Mouse (Mus musculus) induced T-regulatory cell, adult 2 months (primary cell): ENCODE results near the gene Hoxb3.

Experiments
- DNase-seq: peaks from one replicate; pipeline ENCODE4 v3.0.0-alpha.2; 2012; ENCODE audit warnings: low read depth

Hoxb3 gene

DNA sequence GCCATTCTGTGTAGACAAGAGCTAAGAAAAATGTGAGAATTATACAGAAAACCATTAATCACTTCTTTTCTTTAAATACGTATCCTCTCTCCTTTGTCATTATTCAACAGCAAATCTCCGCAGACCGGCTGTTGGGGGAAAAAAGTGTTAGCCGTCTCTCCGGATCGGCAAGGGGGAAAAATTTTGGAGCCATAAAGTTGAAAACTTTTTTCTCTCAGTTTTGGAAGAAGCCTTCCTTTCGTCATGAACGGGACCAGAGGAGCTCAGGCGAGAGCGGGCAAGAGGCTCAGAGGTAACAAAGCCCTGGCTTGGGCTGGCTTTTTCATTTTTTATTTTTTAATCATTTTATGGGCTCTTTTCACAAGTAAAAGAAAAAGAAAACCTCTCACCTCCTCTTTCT lies at the start of gene Hoxb3:
Gene Hoxb3 (plus strand): TSS at position 173 of the 400 bp plus-strand sequence.
- DNase-seq, result no peak

DNA sequence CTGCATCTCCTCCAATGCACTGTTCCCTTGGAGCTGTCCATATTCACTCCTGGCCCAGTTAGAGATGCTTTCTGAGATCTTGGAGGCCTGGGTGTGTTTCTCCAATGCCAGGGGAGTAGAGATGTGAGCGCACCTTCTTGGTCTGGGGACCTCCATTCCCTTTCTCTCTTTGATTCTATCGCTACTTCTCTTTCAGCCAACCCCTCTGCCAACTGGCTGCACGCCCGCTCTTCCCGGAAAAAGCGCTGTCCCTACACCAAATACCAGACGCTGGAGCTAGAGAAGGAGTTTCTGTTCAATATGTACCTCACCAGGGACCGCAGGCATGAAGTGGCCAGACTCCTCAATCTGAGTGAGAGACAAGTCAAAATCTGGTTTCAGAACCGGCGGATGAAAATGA lies 48.7 kb upstream of the Hoxb3 start:
- DNase-seq, result no peak

DNA sequence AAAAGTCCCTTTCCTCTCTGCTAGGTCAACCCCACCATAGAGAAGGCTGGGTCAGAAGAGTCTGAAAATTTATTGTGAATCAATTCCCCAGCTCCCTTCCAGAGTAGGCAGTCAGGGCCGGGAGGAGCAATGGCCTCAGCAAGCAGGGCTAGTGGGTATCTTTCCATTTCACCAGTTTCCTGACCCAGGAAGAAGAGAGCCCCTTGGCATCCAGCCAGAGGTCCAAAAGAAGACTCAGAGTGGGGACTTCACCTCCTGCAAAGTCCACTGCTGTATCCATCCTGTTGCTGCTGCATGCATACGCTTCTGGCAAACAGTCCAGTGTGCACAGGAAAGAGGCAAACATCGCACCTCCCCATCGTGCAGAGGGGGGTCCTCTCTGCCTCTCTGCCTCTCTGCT lies 47.2 kb upstream of the Hoxb3 start:
- no peak for DNase-seq

DNA sequence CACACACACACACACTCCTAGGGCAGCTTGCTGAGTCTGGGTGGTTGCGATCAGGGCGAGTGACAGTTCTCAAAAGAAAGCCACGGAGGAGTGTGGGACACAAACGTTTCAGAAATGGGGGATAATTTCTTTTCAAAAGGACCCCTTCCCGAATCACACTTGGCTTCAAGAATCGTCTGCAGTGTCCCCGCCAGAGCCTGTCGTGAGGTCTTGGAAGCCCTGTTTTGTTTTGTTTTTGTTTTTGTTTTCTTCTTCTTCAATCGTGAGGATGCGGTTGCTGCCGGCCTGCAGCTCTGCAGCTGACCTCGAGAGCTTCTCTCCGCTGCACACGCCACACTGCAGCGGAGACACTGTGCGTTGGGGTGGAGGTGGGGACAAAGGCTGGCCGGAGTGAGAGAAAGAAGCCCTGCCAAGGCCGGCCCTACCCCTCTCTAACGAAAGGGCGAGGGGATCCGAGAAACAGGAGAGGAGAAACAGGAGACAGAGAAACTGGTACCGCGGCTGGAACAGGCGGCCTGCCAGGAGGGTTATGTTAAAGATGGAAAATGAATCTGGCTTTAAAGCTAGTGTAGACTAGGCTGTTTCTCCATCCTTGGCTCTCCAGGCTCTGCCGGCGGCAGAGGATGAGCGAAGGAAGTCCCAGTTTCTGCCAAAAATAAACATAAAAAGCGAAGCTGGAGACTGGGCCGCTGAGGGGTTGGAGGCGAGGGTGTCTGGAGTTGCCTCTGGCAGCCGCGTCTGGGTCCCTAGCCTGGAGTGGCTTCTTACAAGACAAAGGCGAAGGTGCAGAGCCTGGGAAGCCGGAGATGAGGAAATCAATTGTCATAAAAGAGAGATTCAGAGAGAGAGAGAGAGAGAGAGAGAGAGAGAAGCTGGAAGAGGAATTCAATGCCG lies 45.7 kb upstream of the Hoxb3 start:
- peak; percentile 33 for DNase-seq

DNA sequence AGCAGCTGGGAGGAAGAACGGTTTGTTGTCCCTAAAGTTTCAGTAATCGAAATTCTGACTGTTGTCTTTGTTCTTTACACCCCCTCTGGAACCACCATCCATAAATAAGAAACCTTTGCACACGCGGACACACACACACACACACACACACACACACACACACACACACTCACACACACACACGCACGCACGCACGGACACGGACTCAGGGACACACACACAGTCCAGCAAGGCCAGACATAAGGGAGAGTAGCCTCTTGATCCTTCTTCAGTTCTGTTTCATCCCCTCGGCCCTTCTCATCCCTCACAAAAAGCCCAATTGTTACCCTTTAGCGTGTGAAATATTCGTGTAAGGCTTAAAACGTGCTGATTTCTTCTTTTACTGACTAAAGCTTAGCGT lies 44.8 kb upstream of the Hoxb3 start:
- DNase-seq, result no peak

DNA sequence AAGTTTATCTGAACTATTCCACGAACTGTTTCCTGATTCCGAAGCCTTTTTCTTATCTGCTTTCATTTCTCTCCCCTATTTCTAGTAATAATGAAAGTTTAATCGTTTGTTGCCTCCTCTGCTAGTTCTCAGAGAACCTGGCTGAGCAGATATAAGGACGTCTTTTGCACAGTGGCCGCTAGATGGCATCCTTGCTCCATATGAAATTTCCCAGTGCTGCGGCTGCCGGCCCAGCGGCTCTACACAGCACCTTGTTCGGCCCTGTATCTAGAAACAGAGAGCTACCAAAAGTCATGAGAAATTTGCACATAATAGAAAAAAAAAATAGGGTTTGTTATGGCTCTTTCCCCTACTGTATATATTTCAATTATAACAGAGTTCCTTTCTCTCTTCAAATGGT lies 44.4 kb upstream of the Hoxb3 start:
- peak; percentile 92 for DNase-seq

DNA sequence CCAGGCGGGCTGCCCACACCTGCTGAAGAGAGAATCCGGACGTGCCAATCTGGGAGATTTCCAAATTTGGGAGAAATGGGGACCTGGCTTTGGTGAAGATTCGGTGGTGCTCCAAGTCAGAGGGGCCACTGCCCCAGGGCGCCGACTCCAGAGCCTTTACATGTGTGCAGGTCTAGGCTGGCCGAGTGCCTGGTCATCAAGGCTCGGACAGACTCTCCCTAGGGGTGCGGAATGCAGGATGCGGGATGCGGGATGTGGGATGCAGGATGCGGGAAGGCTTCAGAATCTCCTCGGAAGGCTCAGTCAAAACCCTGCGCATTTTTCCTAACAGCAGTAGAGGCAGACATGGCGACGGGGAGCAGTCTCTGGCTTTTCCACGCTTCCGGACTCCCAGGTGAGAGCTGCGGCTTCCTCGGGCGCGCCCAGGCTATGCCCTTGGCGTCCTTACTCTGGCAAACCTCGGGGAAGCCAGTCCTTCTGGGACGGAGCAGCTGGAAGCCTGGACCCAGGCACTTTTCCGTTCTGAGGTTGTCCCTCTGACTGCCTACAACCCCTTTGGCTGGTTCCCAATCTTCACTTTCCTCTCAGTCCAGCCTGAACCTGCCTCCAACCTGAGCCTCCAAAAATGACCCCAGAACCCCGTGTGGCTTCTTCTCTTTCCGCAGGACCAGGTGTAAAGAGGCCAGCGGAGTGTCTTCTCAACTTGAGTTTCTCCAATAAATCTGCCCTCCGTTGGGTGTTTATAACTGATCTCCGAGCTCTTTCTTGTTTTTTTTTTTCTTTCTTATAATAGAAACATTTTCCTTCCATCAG lies 43.5 kb upstream of the Hoxb3 start:
- DNase-seq, result peak; percentile 14

DNA sequence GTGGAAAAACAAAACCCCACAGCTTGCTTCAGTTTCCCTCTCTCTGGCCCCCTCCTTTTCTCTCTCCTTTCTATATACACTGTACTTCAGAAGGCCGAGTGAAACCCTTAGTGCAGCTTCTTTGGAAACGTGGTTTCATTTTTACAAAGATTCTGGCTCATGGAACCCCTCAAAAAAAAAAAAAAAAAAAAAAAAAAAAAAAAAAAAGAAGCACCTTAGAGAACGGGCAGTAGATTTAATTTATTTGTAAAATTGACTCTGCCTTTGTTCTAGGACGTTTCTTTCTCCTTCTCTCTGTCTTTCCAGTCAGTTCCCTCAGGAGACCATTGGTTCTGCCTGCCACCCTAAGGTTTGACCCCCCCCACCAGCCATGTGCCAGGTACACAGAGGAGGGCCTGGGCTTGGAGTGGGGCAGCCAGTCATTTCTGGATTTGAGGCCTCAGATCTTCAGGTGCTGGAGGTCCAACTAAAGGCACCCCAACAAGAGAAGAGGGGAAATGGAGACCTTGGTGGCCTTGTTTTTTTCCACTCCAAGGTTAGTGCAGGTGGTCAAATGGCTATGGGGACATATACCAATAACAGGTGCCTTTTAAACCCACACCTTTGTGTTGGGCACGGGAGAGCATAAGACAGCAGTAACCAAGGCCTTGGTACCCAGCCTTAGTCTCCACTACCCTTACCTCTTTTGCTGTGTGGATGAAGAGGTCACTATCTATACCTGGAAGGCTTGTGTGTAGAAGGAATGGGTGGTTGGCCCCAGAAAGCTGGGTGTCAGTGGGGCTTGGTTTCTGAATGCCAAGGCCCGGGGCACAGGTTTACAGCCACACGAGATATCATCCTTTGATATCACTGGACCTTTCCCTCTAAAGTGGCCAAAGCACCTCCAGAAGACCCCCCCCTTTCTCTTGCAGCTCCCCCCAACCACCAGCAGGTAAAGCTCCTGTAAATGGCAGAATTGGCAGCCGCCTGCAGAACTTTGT lies 42.4 kb upstream of the Hoxb3 start:
- peak; percentile 27 for DNase-seq

DNA sequence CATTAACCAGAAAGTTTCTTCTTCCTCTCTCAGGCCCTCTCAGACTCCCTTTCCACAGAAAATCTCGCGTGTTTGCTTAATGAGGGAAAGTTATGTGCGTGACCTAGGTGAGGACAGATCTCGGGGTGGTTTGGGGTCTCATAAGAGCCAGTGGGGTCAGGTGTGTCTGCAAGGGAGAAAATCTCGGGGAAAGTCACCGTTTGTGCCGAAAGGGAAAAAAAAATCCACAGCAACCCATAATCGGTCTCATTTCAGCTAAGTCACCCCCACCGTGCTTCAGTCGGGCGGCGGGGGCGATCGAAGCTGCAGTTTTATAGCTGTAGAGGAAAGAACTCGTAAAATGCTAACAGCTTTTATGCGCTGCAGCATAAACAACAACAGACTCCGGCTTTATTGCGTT lies 41.7 kb upstream of the Hoxb3 start:
- DNase-seq, result peak; percentile 17

DNA sequence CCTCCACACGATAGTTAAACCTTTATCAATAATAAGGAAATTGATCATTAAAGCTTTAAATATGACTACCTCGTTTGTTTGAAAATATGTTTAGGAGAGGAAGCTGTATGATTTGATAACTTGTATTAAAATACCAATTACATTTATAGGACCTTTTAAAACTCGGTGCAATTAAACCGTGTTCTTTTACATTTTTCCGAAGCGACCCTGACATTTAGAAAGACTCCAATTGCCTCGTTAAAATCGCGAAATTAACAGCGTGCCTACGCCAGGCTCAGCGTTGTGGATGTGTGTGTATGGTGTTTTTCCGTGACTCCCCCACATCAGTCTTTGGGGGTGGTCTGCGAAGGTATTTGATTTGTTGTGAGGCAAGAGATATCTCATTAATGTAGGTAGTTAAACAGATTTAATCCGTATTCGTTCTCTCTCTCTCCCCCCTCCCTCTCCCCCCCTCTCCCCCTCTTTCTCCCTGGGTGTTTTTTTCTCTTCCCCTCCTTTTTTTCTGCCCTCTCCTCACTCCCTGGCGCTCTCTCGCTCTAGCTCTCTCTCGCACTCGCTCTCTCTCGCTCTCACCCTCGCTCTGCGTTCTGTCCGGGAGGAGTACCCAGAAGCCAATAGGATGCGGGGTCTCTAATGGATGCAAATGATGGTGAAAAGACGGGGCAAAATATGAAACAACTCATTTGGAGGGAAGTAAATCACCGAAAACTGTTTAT lies 41.1 kb upstream of the Hoxb3 start, which contains the start of gene Hoxb8:
Gene Hoxb8 (plus strand): TSS at position 51 of the 716 bp plus-strand sequence.
- DNase-seq, result peak; percentile 26

DNA sequence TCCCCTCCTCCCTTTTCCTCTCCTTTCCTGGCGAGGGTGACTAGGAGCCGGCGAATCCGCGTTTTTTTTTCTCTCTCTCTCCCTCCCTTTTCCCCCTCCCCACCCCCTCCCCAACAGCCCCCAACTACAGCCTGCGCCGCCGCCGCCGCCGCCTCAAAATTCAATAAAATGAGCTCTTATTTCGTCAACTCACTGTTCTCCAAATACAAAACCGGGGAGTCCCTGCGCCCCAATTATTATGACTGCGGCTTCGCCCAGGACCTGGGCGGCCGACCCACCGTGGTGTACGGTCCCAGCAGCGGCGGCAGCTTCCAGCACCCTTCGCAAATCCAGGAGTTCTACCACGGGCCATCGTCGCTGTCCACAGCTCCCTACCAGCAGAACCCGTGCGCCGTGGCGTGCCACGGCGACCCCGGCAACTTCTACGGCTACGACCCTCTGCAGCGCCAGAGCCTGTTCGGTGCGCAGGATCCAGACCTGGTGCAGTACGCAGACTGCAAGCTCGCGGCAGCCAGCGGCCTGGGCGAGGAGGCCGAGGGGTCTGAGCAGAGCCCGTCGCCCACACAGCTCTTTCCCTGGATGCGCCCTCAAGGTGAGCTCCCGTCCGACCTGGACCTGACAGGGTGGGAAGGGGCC lies 40.2 kb upstream of the Hoxb3 start:
- DNase-seq, result no peak

DNA sequence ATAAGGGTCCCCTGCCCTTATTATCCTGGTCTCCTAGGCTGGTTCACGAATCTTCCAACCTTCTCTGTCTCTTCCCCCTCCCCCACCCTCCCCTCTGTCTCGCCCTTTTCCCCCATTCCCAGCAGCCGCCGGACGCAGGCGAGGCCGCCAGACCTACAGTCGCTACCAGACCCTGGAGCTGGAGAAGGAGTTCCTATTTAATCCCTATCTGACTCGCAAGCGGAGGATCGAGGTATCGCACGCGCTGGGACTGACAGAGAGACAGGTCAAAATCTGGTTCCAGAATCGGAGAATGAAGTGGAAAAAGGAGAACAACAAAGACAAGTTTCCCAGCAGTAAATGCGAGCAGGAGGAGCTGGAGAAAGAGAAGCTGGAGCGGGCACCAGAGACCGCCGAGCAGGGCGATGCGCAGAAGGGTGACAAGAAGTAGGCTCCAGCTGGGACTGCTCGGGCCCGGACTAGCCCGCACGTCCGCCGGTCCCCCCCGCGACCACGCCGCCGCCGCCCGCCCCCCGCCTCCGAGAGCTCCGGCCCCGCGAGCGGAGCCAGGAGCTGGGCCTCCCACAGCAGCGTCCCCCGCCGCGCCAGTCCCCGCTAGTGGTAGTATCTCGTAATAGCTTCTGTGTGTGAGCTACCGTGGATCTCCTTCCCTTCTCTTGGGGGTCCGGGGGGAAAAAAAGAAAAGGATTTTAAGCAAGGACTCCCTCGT lies 38.9 kb upstream of the Hoxb3 start:
- DNase-seq, result peak; percentile 61

DNA sequence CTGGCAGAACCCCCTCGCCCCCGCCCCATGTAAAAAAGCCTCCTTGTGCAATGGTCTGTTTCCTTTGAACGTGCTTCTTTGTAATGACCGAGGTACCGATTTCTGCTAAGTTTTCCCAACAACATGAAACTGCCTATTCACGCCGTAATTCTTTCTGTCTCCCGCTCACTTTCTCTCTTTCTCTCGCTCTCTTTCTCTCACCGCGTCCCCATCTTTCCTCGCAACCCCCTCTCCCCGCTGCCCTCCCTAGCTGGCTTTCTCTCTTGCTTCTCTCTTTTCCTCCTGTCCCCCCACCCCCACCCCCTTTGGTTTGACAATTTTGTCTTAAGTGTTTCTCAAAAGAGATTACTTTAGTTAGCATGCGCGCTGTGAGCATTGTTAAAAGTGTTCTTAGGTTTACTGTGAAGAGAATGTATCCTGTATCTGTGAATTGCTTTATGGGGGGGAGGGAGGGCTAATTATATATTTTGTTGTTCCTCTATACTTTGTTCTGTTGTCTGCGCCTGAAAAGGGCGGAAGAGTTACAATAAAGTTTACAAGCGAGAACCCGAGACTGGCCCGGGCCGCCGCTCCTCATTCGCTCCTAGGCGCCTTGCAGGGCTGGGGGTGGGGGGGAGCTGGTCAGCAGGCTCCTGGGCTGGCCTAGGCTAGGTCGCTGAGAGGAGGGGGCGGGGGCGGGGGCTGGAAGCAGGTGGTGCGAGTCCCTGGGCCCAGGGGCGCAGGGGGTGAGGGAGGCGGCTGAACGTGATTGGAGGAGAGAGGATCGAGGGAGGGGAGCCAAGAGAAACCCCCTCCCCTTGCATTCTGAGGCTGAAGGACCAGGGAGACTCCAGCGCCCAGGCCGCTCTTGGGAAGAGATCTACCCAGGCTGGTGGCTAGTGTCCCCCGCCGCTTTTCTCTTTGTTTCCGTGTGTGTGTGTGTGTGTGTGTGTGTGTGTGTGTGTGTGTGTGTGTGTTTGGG lies 38.1 kb upstream of the Hoxb3 start:
- no peak for DNase-seq

DNA sequence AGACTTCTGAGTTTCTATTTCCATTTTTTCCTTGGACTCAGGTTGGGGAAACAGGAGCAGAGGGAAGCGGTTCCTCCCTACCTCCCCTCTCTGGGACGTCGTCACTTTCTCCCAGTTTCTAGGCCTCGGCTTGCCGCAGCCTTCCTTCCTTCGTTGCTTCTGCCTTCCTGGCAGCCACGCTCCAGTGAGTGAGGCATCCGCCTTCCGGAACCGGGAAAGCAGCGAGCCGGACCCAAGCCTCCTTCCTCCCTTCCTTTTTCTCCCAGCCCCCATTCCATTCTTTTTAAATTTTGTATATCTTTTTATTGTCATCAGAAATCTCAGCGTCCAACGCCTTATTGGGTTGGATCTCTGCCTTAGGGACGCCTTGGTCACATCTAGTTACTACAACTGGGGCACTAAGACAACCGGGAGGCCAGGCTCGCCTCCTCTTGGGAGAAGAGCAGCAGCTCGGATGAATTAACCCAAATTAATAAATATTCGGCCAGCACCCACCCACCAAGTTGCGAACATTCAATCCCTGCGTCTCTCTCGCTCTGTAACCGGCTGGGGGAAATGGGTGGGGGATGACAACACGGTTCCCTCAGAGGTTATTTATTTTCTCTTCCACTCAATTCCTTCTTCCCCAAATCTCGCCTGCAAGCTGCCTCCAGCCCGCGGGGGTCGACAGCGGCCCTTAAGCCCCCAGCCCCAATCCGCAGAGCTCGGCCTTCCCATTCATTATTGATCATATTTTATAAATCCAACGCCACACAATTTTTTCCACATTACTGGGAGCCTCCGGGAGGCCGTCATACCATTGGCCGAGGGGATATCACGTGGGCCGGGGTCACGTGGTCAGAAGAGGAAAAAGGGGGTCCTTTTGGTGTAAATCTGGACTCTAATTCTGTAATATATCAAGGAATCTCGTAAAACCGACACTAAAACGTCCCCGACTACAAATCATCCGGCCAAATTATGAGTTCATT lies 37.1 kb upstream of the Hoxb3 start, which contains the start of gene Hoxb7:
Gene Hoxb7 (plus strand): TSS at position 853 of the 968 bp plus-strand sequence.
- no peak for DNase-seq

DNA sequence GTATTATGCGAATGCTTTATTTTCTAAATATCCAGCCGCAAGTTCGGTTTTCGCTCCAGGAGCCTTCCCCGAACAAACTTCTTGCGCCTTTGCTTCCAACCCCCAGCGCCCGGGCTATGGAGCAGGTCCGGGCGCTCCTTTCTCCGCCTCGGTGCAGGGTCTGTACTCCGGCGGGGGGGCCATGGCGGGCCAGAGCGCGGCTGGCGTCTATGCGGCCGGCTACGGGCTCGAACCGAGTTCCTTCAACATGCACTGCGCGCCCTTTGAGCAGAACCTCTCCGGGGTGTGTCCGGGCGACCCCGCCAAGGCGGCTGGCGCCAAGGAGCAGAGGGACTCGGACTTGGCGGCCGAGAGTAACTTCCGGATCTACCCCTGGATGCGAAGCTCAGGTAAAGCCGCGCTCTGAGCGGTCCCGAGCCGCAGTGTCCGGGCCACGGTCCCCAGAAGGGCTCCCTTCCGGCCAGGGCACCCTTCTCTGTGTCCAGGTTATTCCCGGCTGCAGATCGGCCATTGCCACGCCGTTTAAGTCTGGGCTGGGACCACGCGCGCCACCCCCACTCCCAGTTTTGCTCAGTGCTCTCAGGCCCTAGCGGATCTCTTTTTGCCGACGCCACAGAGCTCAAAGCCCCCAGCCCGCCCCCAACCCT lies 36.3 kb upstream of the Hoxb3 start:
- no peak for DNase-seq

DNA sequence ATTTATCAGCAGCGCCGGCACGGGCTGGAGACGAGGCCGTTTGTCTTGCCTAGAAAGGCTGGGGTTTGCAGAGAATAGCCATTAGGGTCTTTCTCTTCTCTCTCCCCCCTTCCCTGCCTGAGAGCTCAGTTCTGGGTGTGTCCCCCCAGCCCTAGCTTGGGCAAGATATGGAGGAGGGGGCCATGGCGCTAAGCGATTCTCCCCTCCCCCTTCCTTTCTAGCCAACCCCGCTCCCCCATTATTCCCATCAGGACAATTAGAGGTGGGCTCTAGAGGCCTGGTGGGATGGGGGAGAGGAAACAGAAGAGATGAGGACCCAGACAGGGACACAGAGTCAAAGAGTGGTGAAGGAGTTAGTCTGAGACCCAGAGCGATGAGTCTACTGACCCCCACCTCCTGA lies 35.7 kb upstream of the Hoxb3 start:
- no peak for DNase-seq
